Mouse (Mus musculus) heart, embryonic 12.5 days (tissue): Measurements from ENCODE around the gene Aup1. TPM values are rescaled to one million over a fixed set of nuclear protein-coding genes. Genes with fewer than 3 reads are reported as not detected.

ENCODE experiments used
- ATAC-seq: fragments of 200-750 bp; cut with Nextera tagmentation; 2 replicates; pipeline ENCODE4 v1.8.0; 2017; ENCODE audit warnings: moderate TSS enrichment, moderate library complexity; ENCODE audit not compliant: insufficient number of reproducible peaks, low FRiP score
- H3K27ac ChIP-seq: fragments of 300-500 bp; sonication (generic); 2 replicates; pipeline ENCODE4 v1.5.1; 2016; ENCODE audit warnings: mild to moderate bottlenecking, moderate library complexity; ENCODE audit not compliant: poor library complexity, severe bottlenecking
- H3K27me3 ChIP-seq: fragments of 300-500 bp; sonication (generic); replicated peaks from 2 replicates; pipeline ENCODE4 v1.6.1; 2016; ENCODE audit warnings: mild to moderate bottlenecking, moderate library complexity
- H3K36me3 ChIP-seq: fragments of 300-500 bp; sonication (generic); 2 replicates; pipeline ENCODE4 v1.6.1; 2016; ENCODE audit warnings: mild to moderate bottlenecking, moderate library complexity
- H3K4me1 ChIP-seq: fragments of 300-500 bp; sonication (generic); replicated peaks from 2 replicates; pipeline ENCODE4 v1.6.1; 2016; ENCODE audit warnings: mild to moderate bottlenecking
- H3K4me2 ChIP-seq: fragments of 300-500 bp; sonication (generic); 2 replicates; pipeline ENCODE4 v1.6.1; 2016; ENCODE audit warnings: mild to moderate bottlenecking, moderate library complexity
- H3K4me3 ChIP-seq: fragments of 300-500 bp; sonication (generic); 2 replicates; pipeline ENCODE4 v1.5.1; 2016; ENCODE audit warnings: mild to moderate bottlenecking
- H3K9ac ChIP-seq: fragments of 300-500 bp; sonication (generic); 2 replicates; pipeline ENCODE4 v1.6.1; 2016; ENCODE audit warnings: mild to moderate bottlenecking, moderate library complexity
- H3K9me3 ChIP-seq: fragments of 300-500 bp; sonication (generic); replicated peaks from 2 replicates; pipeline ENCODE4 v1.6.1; 2016; ENCODE audit warnings: mild to moderate bottlenecking, moderate library complexity
- WGBS: fragments of 180-500 bp; shearing (Covaris S2); methylation state at CpG from one replicate; pipeline ENCODE4 v1.1.7; 2016; 5-methylcytosine and 5-hydroxymethylcytosine counted together
- polyA plus RNA-seq: library from polyadenylated mRNA; unstranded; fragments of >200 nt; fragmentation: Nextera tagmentation; extraction: Ambion mirVana; gene quantifications from 2 replicates; pipeline ENCODE4 v1.2.1, GENCODE M21; 2016

Gene Aup1
- polyA plus RNA-seq, 1 experiment from 2014 or later = 120 TPM

- peaks cover 90% of the 10 kb centered on the region for H3K27me3 ChIP-seq
- WGBS = 3% methylated on average over 35 of the region's 42 CpGs
- peak within 1 kb of the TSS; percentile 39 for H3K4me3 ChIP-seq
- H3K36me3 ChIP-seq = peaks cover 9% of the 10 kb centered on the region
- H3K4me2 ChIP-seq = peak within 1 kb of the TSS; percentile 68
- H3K27ac ChIP-seq = no peak within 1 kb of the TSS
- H3K4me1 ChIP-seq = peaks cover 22% of the 10 kb centered on the region
- H3K9ac ChIP-seq = peak within 1 kb of the TSS; percentile 27; the same call in 1 of the 2 replicates
- no peak for ATAC-seq
- no peaks in the 10 kb centered on the region for H3K9me3 ChIP-seq
These were observed 32.1 kb downstream of the Aup1 start, which contains the start of gene Lbx2 for GRCm38 (mm10) chr6:83086121-83087035. Gene Lbx2 (plus strand): TSS chr6:83086367.

GRCm38 (mm10) chr6:83087205-83087925, 33.0 kb downstream of the Aup1 start:
- H3K4me1 ChIP-seq = peaks cover 22% of the 10 kb centered on the region
- H3K27ac ChIP-seq = no peak overlapping the region
- WGBS = 1% methylated on average over 47 of the region's 47 CpGs
- peaks cover 2% of the 10 kb centered on the region; the same call in 1 of the 2 replicates for H3K36me3 ChIP-seq
- no peaks in the 10 kb centered on the region for H3K9me3 ChIP-seq
- peak overlapping the region; percentile 68 for H3K4me2 ChIP-seq
- peak overlapping the region; percentile 1; the same call in 1 of the 2 replicates for H3K9ac ChIP-seq
- H3K27me3 ChIP-seq = peaks cover 83% of the 10 kb centered on the region
- no peak for ATAC-seq
- H3K4me3 ChIP-seq = peak overlapping the region; percentile 39

- no peaks in the 10 kb centered on the region for H3K9me3 ChIP-seq
- 11% methylated on average over 9 of the region's 9 CpGs for WGBS
- no peak overlapping the region for H3K9ac ChIP-seq
- H3K4me2 ChIP-seq = peak overlapping the region; percentile 68
- peaks cover 25% of the 10 kb centered on the region for H3K4me1 ChIP-seq
- peak overlapping the region; percentile 39 for H3K4me3 ChIP-seq
- H3K27me3 ChIP-seq = peaks cover 82% of the 10 kb centered on the region
- H3K27ac ChIP-seq = no peak overlapping the region
- ATAC-seq = no peak
- no peaks in the 10 kb centered on the region for H3K36me3 ChIP-seq
These were observed 33.6 kb downstream of the Aup1 start for GRCm38 (mm10) chr6:83087926-83088260.

- no peak overlapping the region for H3K4me3 ChIP-seq
- H3K27ac ChIP-seq = no peak overlapping the region
- H3K27me3 ChIP-seq = peaks cover 60% of the 10 kb centered on the region
- H3K4me2 ChIP-seq = no peak overlapping the region
- H3K9me3 ChIP-seq = peaks cover 7% of the 10 kb centered on the region; the same call in 1 of the 2 replicates
- peaks cover 11% of the 10 kb centered on the region for H3K4me1 ChIP-seq
- WGBS = 33% methylated on average over 6 of the region's 6 CpGs
- no peak for ATAC-seq
- H3K9ac ChIP-seq = no peak overlapping the region
- H3K36me3 ChIP-seq = no peaks in the 10 kb centered on the region
These were observed 38.3 kb downstream of the Aup1 start for GRCm38 (mm10) chr6:83092416-83093127.

GRCm38 (mm10) chr6:83095968-83096367, 41.6 kb downstream of the Aup1 start:
- WGBS = 41% methylated on average over 6 of the region's 6 CpGs
- no peak overlapping the region for H3K4me3 ChIP-seq
- H3K4me1 ChIP-seq = peaks cover 5% of the 10 kb centered on the region; the same call in 1 of the 2 replicates
- peaks cover 37% of the 10 kb centered on the region for H3K27me3 ChIP-seq
- no peak overlapping the region for H3K4me2 ChIP-seq
- H3K9ac ChIP-seq = no peak overlapping the region
- H3K9me3 ChIP-seq = peaks cover 7% of the 10 kb centered on the region; the same call in 1 of the 2 replicates
- H3K27ac ChIP-seq = no peak overlapping the region
- no peak for ATAC-seq
- no peaks in the 10 kb centered on the region for H3K36me3 ChIP-seq

GRCm38 (mm10) chr6:83098411-83098810, 44.1 kb downstream of the Aup1 start:
- Histone ChIP-seq H3K36me3 (no peaks in the 10 kb centered on the region), H3K9ac (no peak overlapping the region), H3K4me2 (no peak overlapping the region), H3K27ac (no peak overlapping the region), H3K9me3 (peaks cover 7% of the 10 kb centered on the region; the same call in 1 of the 2 replicates), H3K4me3 (no peak overlapping the region), H3K27me3 (peaks cover 34% of the 10 kb centered on the region), H3K4me1 (peaks cover 13% of the 10 kb centered on the region)
- ATAC-seq = no peak
- WGBS = 57% methylated on average over 2 of the region's 2 CpGs

GRCm38 (mm10) chr6:83101316-83101687, 47.0 kb downstream of the Aup1 start, which contains the start of the genes Ccdc142 and Gm42688:
Gene Ccdc142 (plus strand): TSS chr6:83101601.
Gene Gm42688 (plus strand): TSS chr6:83101617.
- peak within 1 kb of the TSS; percentile 90 for H3K9ac ChIP-seq
- peaks cover 15% of the 10 kb centered on the region for H3K4me1 ChIP-seq
- H3K4me3 ChIP-seq = peak within 1 kb of the TSS; percentile 74
- ATAC-seq = peak; percentile 86
- H3K4me2 ChIP-seq = peak within 1 kb of the TSS; percentile 100
- peaks cover 17% of the 10 kb centered on the region for H3K27me3 ChIP-seq
- H3K27ac ChIP-seq = peak within 1 kb of the TSS; percentile 68
- H3K9me3 ChIP-seq = no peaks in the 10 kb centered on the region; the same call in 1 of the 2 replicates
- H3K36me3 ChIP-seq = 0 out of 2 replicates have a peak, but pooled peaks cover 7% of the 10 kb centered on the region
- WGBS = under 1% methylated on average over 25 of the region's 25 CpGs

- under 1% methylated on average over 74 of the region's 74 CpGs for WGBS
These were observed 47.6 kb downstream of the Aup1 start for GRCm38 (mm10) chr6:83101688-83102556.

GRCm38 (mm10) chr6:83103130-83103650, 48.9 kb downstream of the Aup1 start:
- 46% methylated on average over 11 of the region's 11 CpGs for WGBS
- no peak for ATAC-seq
- Histone ChIP-seq H3K27ac (no peak overlapping the region), H3K4me3 (no peak overlapping the region), H3K9ac (peak overlapping the region; percentile 90; the same call in 1 of the 2 replicates), H3K9me3 (no peaks in the 10 kb centered on the region), H3K27me3 (peaks cover 13% of the 10 kb centered on the region), H3K4me2 (peak overlapping the region; percentile 100; the same call in 1 of the 2 replicates), H3K36me3 (0 out of 2 replicates have a peak, but pooled peaks cover 7% of the 10 kb centered on the region), H3K4me1 (peaks cover 24% of the 10 kb centered on the region)

More at GRCm38 (mm10) chr6:83101688-83102556, 47.6 kb downstream of the Aup1 start:
- peak overlapping the region; percentile 74 for H3K4me3 ChIP-seq
- peak overlapping the region; percentile 90 for H3K9ac ChIP-seq
- ATAC-seq = peak; percentile 84
- peak overlapping the region; percentile 68 for H3K27ac ChIP-seq
- H3K27me3 ChIP-seq = peaks cover 13% of the 10 kb centered on the region
- H3K4me2 ChIP-seq = peak overlapping the region; percentile 100
- no peaks in the 10 kb centered on the region; the same call in 1 of the 2 replicates for H3K9me3 ChIP-seq
- H3K36me3 ChIP-seq = 0 out of 2 replicates have a peak, but pooled peaks cover 7% of the 10 kb centered on the region
- peaks cover 15% of the 10 kb centered on the region for H3K4me1 ChIP-seq
